In the genomic region with DNA sequence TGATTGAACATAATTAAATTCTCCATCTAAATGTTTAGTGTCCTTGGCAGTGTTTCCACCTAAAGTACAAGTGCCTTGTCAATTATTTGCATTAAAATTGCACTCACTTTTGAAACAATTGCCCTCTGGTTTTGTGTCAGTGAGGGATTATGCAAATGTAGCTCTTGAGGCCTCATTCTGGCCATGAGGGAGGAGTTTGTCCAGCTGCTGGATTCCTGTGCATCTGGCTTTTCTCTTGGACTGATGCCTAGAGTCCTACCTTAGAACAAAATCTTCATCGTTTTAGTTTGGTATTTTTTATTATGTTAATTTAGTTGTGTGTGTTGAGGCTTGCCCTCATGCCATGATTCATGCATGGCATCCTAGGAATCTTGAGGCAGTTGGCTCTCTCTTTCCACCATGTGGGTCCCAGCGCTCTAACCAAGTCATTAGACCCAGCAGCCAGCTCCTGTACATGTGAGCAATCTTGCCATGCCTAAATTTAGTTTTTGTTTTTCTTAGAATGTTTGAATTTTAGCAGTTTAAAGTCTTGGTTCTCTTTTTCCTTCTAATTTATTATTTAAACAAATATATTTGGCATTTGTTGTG, we compare ENCODE assay signal across 22 mouse cellular contexts.
DNase-seq lines count a peak whose midpoint lies in the region; ATAC-seq lines count a peak whose summit lies in the region.
"Had no signal": no experiment of that assay in that cellular context is flagged by ENCODE, and none has a peak within 500 bp of the region (broad histone marks: within the 10 kb centered on the region; RNA-seq: fewer than 3 reads in every experiment).

No protein-coding gene starts in this region.

- no peaks in the 10 kb centered on the region for H3K9me3 ChIP-seq in embryonic facial prominence, embryonic 14.5 days (ENCODE audit: control insufficient read depth, low read length)
- H3K9me3 ChIP-seq in embryonic facial prominence, embryonic 10.5 days = no peaks in the 10 kb centered on the region
- no peaks in the 10 kb centered on the region for H3K9me3 ChIP-seq in forebrain, embryonic 14.5 days (replicated peaks; ENCODE audit: control insufficient read depth, low read length)
- H3K9me3 ChIP-seq in forebrain, embryonic 10.5 days = no peaks in the 10 kb centered on the region
- no peaks in the 10 kb centered on the region for H3K9me3 ChIP-seq in midbrain, embryonic 14.5 days (ENCODE audit: control insufficient read depth, low read length)
- H3K9me3 ChIP-seq: embryonic facial prominence, embryonic 12.5 days; G1E; heart, embryonic 12.5 days; hindbrain, embryonic 15.5 days had no signal

- no peak overlapping the region for H3K27ac ChIP-seq in embryonic facial prominence, embryonic 14.5 days (replicated peaks; ENCODE audit: low read depth, low read length)
- H3K27ac ChIP-seq in embryonic facial prominence, embryonic 10.5 days (replicated peaks) = no peak overlapping the region
- no peak overlapping the region for H3K27ac ChIP-seq in forebrain, embryonic 14.5 days (ENCODE audit: low read depth, low read length)
- no peak overlapping the region for H3K27ac ChIP-seq in forebrain, embryonic 10.5 days
- H3K27ac ChIP-seq in midbrain, embryonic 14.5 days (replicated peaks; ENCODE audit: low read depth, low read length) = no peak overlapping the region
- H3K27ac ChIP-seq: embryonic facial prominence, embryonic 12.5 days; hindbrain, embryonic 15.5 days had no signal

- H3K4me2 ChIP-seq in embryonic facial prominence, embryonic 14.5 days (ENCODE audit: low read depth, low read length) = no peak overlapping the region
- no peak overlapping the region for H3K4me2 ChIP-seq in forebrain, embryonic 14.5 days (ENCODE audit: low read length)
- no peak overlapping the region for H3K4me2 ChIP-seq in midbrain, embryonic 14.5 days (ENCODE audit: low read length)
- H3K4me2 ChIP-seq: embryonic facial prominence, embryonic 12.5 days; heart, embryonic 12.5 days; hindbrain, embryonic 15.5 days had no signal

- DNase-seq in embryonic facial prominence, embryonic 14.5 days (ENCODE audit: low spot score) = peak; percentile 1
- no peak for DNase-seq in embryonic facial prominence, embryonic 10.5 days (ENCODE audit: low spot score)
- peak; percentile 42 for DNase-seq in forebrain, embryonic 14.5 days (ENCODE audit: low spot score)
- no peak for DNase-seq in forebrain, embryonic 10.5 days (ENCODE audit: extremely low spot score, low spot score)
- peak; percentile 43 for DNase-seq in Muller cell, postnatal 12 days (ENCODE audit: inconsistent ontology term)
- DNase-seq in midbrain, embryonic 14.5 days = peak; percentile 24
- no peak for DNase-seq in spleen, postnatal 36 days (ENCODE audit: low spot score in 2 of 2)
- no peak for DNase-seq in heart, postnatal 14 days
- DNase-seq: adrenal gland, postnatal 25 days; B cell, adult 2 months; cerebellum, adult 2 months; cerebellum, postnatal 14 days; embryo, embryonic 11 days; gastrocnemius, postnatal 10 days; heart, postnatal 36 days had no signal

- no peaks in the 10 kb centered on the region for H3K4me1 ChIP-seq in embryonic facial prominence, embryonic 14.5 days (ENCODE audit: control insufficient read depth, insufficient read depth, low read length)
- no peaks in the 10 kb centered on the region for H3K4me1 ChIP-seq in embryonic facial prominence, embryonic 10.5 days
- H3K4me1 ChIP-seq in forebrain, embryonic 14.5 days (ENCODE audit: control insufficient read depth, insufficient read depth, low read length) = no peaks in the 10 kb centered on the region
- peaks cover 5% of the 10 kb centered on the region for H3K4me1 ChIP-seq in forebrain, embryonic 10.5 days
- H3K4me1 ChIP-seq in midbrain, embryonic 14.5 days (ENCODE audit: control insufficient read depth, insufficient read depth, low read length) = 0 out of 2 replicates have a peak, but pooled peaks cover 2% of the 10 kb centered on the region
- H3K4me1 ChIP-seq: embryonic facial prominence, embryonic 12.5 days; heart, embryonic 12.5 days; hindbrain, embryonic 15.5 days had no signal

- no peaks in the 10 kb centered on the region for H3K36me3 ChIP-seq in embryonic facial prominence, embryonic 14.5 days (ENCODE audit: control insufficient read depth, insufficient read depth, low read length)
- H3K36me3 ChIP-seq in embryonic facial prominence, embryonic 10.5 days (replicated peaks) = no peaks in the 10 kb centered on the region
- no peaks in the 10 kb centered on the region for H3K36me3 ChIP-seq in forebrain, embryonic 14.5 days (ENCODE audit: control insufficient read depth, insufficient read depth, low read length)
- no peaks in the 10 kb centered on the region for H3K36me3 ChIP-seq in forebrain, embryonic 10.5 days (replicated peaks)
- no peaks in the 10 kb centered on the region for H3K36me3 ChIP-seq in midbrain, embryonic 14.5 days (ENCODE audit: control insufficient read depth, insufficient read depth, low read length)
- H3K36me3 ChIP-seq: embryonic facial prominence, embryonic 12.5 days; G1E; heart, embryonic 12.5 days; hindbrain, embryonic 15.5 days had no signal

- ATAC-seq in embryonic facial prominence, embryonic 14.5 days (ENCODE audit: low read depth) = no peak
- ATAC-seq in forebrain, embryonic 14.5 days = peak; percentile 80
- no peak for ATAC-seq in midbrain, embryonic 14.5 days (ENCODE audit: low FRiP score, low TSS enrichment)
- ATAC-seq: activated CD4-positive, CD25-positive, alpha-beta regulatory T cell, adult 4 months; CD4-positive, CD25-positive, alpha-beta regulatory T cell, adult 4 months; intestine, embryonic 16.5 days had no signal

- H3K9ac ChIP-seq in embryonic facial prominence, embryonic 14.5 days (ENCODE audit: low read depth, low read length) = no peak overlapping the region
- H3K9ac ChIP-seq in forebrain, embryonic 14.5 days (ENCODE audit: low read length) = no peak overlapping the region
- no peak overlapping the region for H3K9ac ChIP-seq in midbrain, embryonic 14.5 days (replicated peaks; ENCODE audit: low read length)
- H3K9ac ChIP-seq: embryonic facial prominence, embryonic 12.5 days; heart, embryonic 12.5 days; hindbrain, embryonic 15.5 days had no signal

- no peak overlapping the region for H3K4me3 ChIP-seq in embryonic facial prominence, embryonic 14.5 days (ENCODE audit: low read depth, low read length)
- H3K4me3 ChIP-seq in embryonic facial prominence, embryonic 10.5 days = no peak overlapping the region
- H3K4me3 ChIP-seq in forebrain, embryonic 14.5 days (ENCODE audit: low read depth, low read length) = no peak overlapping the region
- H3K4me3 ChIP-seq in forebrain, embryonic 10.5 days = no peak overlapping the region
- no peak overlapping the region for H3K4me3 ChIP-seq in midbrain, embryonic 14.5 days (replicated peaks; ENCODE audit: low read depth, low read length)
- H3K4me3 ChIP-seq: embryonic facial prominence, embryonic 12.5 days; heart, embryonic 12.5 days; hindbrain, embryonic 15.5 days had no signal

- WGBS in embryonic facial prominence, embryonic 14.5 days = 66% methylated on average over 2 of the region's 2 CpGs
- 69% methylated on average over 2 of the region's 2 CpGs for WGBS in embryonic facial prominence, embryonic 10.5 days
- WGBS in forebrain, embryonic 14.5 days = 22% methylated on average over 2 of the region's 2 CpGs
- 79% methylated on average over 2 of the region's 2 CpGs for WGBS in forebrain, embryonic 10.5 days
- WGBS in midbrain, embryonic 14.5 days = 53% methylated on average over 2 of the region's 2 CpGs

- intact Hi-C loops in heart, postnatal 14 days (cut with DNase I) = no loop called here

- H3K27me3 ChIP-seq in embryonic facial prominence, embryonic 14.5 days (replicated peaks; ENCODE audit: control insufficient read depth, insufficient read depth, low read length) = no peaks in the 10 kb centered on the region
- no peaks in the 10 kb centered on the region for H3K27me3 ChIP-seq in embryonic facial prominence, embryonic 10.5 days (replicated peaks; ENCODE audit: low read depth, poor library complexity, severe bottlenecking)
- no peaks in the 10 kb centered on the region for H3K27me3 ChIP-seq in forebrain, embryonic 14.5 days (replicated peaks; ENCODE audit: control insufficient read depth, insufficient read depth, low read length)
- H3K27me3 ChIP-seq in forebrain, embryonic 10.5 days (ENCODE audit: poor library complexity, severe bottlenecking) = no peaks in the 10 kb centered on the region
- H3K27me3 ChIP-seq in midbrain, embryonic 14.5 days (ENCODE audit: control insufficient read depth, insufficient read depth, low read length) = no peaks in the 10 kb centered on the region
- H3K27me3 ChIP-seq: embryonic facial prominence, embryonic 12.5 days; heart, embryonic 12.5 days; hindbrain, embryonic 15.5 days had no signal

Comparison
In these comparisons a context has a peak if more than half of its experiments do, and no peak if none do; other contexts are left out.
1. DNase-seq: peak in embryonic facial prominence, embryonic 14.5 days (single experiment), forebrain, embryonic 14.5 days (single experiment), Muller cell, postnatal 12 days (single experiment) and midbrain, embryonic 14.5 days (single experiment); none in embryonic facial prominence, embryonic 10.5 days (single experiment), forebrain, embryonic 10.5 days (single experiment), spleen, postnatal 36 days (0 of 2) and heart, postnatal 14 days (0 of 2).